Mouse (Mus musculus) hindbrain, embryonic 14.5 days (tissue): ENCODE measurements around the gene Fam47e. TPM values are rescaled to one million over a fixed set of nuclear protein-coding genes. Genes with fewer than 3 reads are reported as not detected.
A peak's percentile ranks its signal among the peaks of the same experiment; 100 is the strongest.

ENCODE experiments used
- ATAC-seq: fragments of 200-750 bp; cut with Nextera tagmentation; 2 replicates; pipeline ENCODE4 v1.8.0; 2017; ENCODE audit warnings: moderate number of reproducible peaks, mild to moderate bottlenecking, moderate TSS enrichment, moderate library complexity; ENCODE audit not compliant: low FRiP score
- DNase-seq: peaks from one replicate; pipeline ENCODE4 v3.0.0-alpha.2; 2015; ENCODE audit warnings: low spot score
- H3K27ac ChIP-seq: fragments of 300-500 bp; sonication (generic); 2 replicates; pipeline ENCODE4 v1.5.1; 2014; ENCODE audit warnings: mild to moderate bottlenecking, moderate library complexity
- H3K27me3 ChIP-seq: fragments of 300-500 bp; sonication (generic); 2 replicates; pipeline ENCODE4 v1.6.1; 2014; ENCODE audit warnings: mild to moderate bottlenecking, low read length, mixed read lengths; ENCODE audit not compliant: control insufficient read depth, insufficient read depth
- H3K36me3 ChIP-seq: fragments of 300-500 bp; sonication (generic); replicated peaks from 2 replicates; pipeline ENCODE4 v1.6.1; 2014; ENCODE audit not compliant: control insufficient read depth, insufficient read depth
- H3K4me1 ChIP-seq: fragments of 300-500 bp; sonication (generic); replicated peaks from 2 replicates; pipeline ENCODE4 v1.6.1; 2014; ENCODE audit warnings: antibody characterized with exemption, low read length, mixed read lengths; ENCODE audit not compliant: control insufficient read depth, insufficient read depth
- H3K4me2 ChIP-seq: fragments of 300-500 bp; sonication (generic); replicated peaks from 2 replicates; pipeline ENCODE4 v1.6.1; 2014; ENCODE audit warnings: mild to moderate bottlenecking, moderate library complexity
- H3K4me3 ChIP-seq: fragments of 300-500 bp; sonication (generic); replicated peaks from 2 replicates; pipeline ENCODE4 v1.5.1; 2014; ENCODE audit warnings: mild to moderate bottlenecking, low read length
- H3K9ac ChIP-seq: fragments of 300-500 bp; sonication (generic); 2 replicates; pipeline ENCODE4 v1.6.1; 2014
- H3K9me3 ChIP-seq: fragments of 300-500 bp; sonication (generic); 2 replicates; pipeline ENCODE4 v1.6.1; 2016; ENCODE audit warnings: low read length; ENCODE audit not compliant: control insufficient read depth
- WGBS: fragments of 180-500 bp; shearing (Covaris S2); extraction: QIAGEN DNeasy Blood & Tissue Kit; methylation state at CpG from one replicate; pipeline ENCODE4 v1.1.7; 2014; 5-methylcytosine and 5-hydroxymethylcytosine counted together
- polyA plus RNA-seq: library from polyadenylated mRNA; unstranded; fragments of >200 nt; fragmentation: Nextera tagmentation; extraction: Ambion mirVana; gene quantifications from 2 replicates; pipeline ENCODE4 v1.2.1, GENCODE M21; 2014

The Fam47e gene
- polyA plus RNA-seq, 1 experiment from 2014 or later: 1.3 TPM

DNA sequence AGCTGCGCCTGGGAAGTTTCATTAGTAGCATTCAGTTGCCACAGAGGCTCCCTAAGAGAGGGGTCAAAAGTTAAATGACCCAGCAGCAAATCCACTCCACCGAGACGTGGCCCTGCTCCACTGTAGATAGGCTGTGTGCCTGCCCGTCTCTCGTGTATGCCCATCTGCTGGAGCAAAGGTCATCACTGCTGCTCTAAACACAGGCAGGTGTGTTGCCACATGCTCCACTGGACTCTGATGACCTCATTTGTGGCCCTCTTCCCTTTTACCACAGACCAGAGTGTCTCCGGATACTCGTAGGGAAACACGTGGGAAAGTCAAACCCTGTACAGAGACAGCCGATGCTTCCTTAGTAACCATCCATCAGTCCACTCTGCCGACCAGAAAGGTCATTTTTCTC is 31.1 kb downstream of the Fam47e start:
- no peak overlapping the region for H3K4me2 ChIP-seq
- DNase-seq (no peak), ATAC-seq (no peak)
- no peak overlapping the region for H3K4me3 ChIP-seq
- no peaks in the 10 kb centered on the region for H3K36me3 ChIP-seq
- H3K27me3 ChIP-seq: no peaks in the 10 kb centered on the region
- no peak overlapping the region for H3K27ac ChIP-seq
- H3K9ac ChIP-seq: no peak overlapping the region
- 49% methylated on average over 10 of the region's 10 CpGs for WGBS
- no peaks in the 10 kb centered on the region for H3K4me1 ChIP-seq
- no peaks in the 10 kb centered on the region for H3K9me3 ChIP-seq

DNA sequence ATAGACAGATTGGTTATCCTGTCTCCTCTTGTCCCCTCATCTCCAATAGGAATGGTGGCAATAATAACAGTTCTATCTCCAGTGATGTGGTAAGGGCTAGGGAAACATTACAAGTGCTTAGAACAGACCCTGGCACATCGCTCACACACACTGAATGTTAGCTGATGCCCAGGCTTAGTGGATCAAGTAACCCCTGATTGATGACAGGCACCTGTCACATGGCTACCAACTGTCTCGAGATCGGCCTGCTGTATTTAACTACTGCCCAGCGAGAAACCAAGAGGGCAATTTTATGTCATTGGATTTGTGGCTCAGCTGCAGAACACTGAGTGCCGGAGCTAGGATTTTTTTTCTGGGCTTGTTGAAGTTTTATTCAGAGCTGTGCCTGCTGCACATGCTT is 40.2 kb downstream of the Fam47e start:
- DNase-seq (no peak), ATAC-seq (no peak)
- H3K27ac ChIP-seq: no peak overlapping the region

DNA sequence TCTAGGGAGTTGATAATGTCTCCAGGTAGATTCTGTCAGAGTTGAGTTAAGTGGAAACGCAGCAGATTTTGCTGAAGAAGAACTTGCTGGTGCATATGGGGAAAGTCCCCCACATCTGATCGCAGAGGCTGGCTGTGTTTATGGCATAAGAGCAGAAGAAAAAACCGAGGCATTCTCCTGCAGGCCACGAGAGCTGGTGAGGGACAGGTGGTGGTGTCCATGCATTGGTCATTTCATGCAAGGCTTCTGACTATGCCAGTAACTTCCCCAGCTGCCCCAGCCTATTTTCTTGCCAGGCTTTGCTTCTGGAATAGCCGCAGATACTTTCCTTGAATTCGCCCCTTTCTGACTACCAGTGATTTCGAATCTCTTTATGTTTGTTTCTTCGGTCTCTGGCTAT is 42.0 kb downstream of the Fam47e start:
- Histone ChIP-seq H3K36me3 (no peaks in the 10 kb centered on the region), H3K9ac (no peak overlapping the region), H3K4me2 (no peak overlapping the region), H3K4me1 (no peaks in the 10 kb centered on the region), H3K27ac (no peak overlapping the region), H3K9me3 (no peaks in the 10 kb centered on the region), H3K4me3 (no peak overlapping the region), H3K27me3 (no peaks in the 10 kb centered on the region)
- ATAC-seq: no peak
- DNase-seq: no peak
- WGBS: 89% methylated on average over 8 of the region's 8 CpGs

More for the DNA sequence above, 40.2 kb downstream of the Fam47e start:
- 85% methylated on average over 5 of the region's 5 CpGs for WGBS
- no peak overlapping the region for H3K4me3 ChIP-seq
- no peaks in the 10 kb centered on the region for H3K4me1 ChIP-seq
- H3K9me3 ChIP-seq: no peaks in the 10 kb centered on the region
- no peak overlapping the region for H3K9ac ChIP-seq
- no peaks in the 10 kb centered on the region for H3K27me3 ChIP-seq
- no peaks in the 10 kb centered on the region for H3K36me3 ChIP-seq
- no peak overlapping the region for H3K4me2 ChIP-seq

DNA sequence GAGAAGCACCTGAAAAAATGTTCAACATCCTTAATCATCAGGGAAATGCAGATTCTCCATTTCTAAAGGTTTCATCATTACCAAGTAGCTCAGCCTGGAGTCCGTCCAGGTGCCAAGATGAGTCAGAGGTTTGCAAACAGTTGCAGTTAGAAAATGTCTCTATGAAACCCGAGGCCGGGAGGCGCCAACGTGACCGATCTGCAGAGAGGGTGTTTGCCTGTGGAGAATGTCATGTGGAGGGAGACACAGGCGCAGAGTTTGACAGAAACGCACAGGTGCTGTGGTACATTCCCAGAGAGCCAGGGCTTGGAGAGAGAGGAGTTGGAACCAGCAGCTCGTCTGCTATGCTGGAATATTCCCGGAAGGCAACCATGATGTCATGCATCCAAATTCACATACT is 44.2 kb downstream of the Fam47e start:
- ATAC-seq (no peak), DNase-seq (no peak)
- no peak overlapping the region for H3K4me3 ChIP-seq
- no peaks in the 10 kb centered on the region for H3K36me3 ChIP-seq
- H3K4me2 ChIP-seq: no peak overlapping the region
- H3K4me1 ChIP-seq: peaks cover 7% of the 10 kb centered on the region; the same call in 1 of the 2 replicates
- no peak overlapping the region for H3K27ac ChIP-seq
- no peaks in the 10 kb centered on the region for H3K9me3 ChIP-seq
- H3K9ac ChIP-seq: no peak overlapping the region
- 85% methylated on average over 10 of the region's 10 CpGs for WGBS
- no peaks in the 10 kb centered on the region for H3K27me3 ChIP-seq

DNA sequence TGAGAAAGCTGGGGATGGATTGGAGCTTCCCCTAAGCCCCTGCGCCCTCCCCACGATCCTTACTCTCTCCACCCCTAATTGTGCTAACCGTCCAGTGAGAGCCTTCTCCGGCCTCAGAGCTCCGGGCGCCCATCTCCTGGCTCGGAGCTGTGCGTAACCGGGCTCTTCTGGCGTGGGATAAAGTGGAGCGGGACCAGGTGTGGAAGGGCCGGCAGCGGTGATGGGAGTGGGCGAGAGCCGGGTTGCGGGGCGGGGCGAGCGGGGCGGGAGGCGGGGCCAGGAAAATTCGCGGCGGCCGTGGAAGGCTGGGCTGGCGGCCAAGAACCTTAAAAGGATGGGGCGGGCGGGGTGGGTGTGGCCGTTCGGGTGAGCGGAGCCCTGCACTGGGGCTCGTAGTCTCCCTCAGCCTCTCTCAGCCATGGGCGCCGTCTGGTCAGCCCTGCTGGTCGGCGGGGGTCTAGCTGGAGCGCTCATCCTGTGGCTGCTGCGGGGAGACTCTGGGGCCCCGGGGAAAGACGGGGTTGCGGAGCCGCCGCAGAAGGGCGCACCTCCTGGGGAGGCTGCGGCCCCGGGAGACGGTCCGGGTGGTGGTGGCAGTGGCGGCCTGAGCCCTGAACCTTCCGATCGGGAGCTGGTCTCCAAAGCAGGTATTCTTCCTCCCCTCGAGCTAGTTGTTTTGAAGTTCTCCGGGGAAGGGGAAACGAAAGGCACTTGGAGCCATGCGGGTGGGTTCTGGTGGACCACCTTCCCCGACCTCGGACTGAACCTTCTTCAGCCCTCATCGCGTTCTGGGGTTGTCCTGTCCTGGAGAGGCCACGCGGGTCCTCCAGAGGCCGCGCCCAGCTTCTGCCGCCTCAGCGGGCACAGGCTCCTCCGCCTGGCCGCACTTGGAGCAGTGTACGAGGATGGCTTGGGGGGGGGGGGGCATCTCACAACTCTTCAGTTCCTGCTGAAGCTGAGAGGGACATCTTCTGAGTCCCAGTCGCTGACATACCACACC is 48.1 kb downstream of the Fam47e start, which contains the start of gene Stbd1:
Gene Stbd1, plus strand, starts transcription at position 351 of the 1,000 bp plus-strand sequence.
- Histone ChIP-seq H3K4me2 (peak within 1 kb of the TSS; percentile 99), H3K4me3 (peak within 1 kb of the TSS; percentile 73), H3K27ac (no peak within 1 kb of the TSS), H3K9me3 (no peaks in the 10 kb centered on the region), H3K4me1 (peaks cover 7% of the 10 kb centered on the region; the same call in 1 of the 2 replicates), H3K27me3 (no peaks in the 10 kb centered on the region), H3K9ac (peak within 1 kb of the TSS; percentile 70), H3K36me3 (no peaks in the 10 kb centered on the region)
- DNase-seq: peak; percentile 50
- WGBS: under 1% methylated on average over 69 of the region's 69 CpGs
- ATAC-seq: peak; percentile 88

DNA sequence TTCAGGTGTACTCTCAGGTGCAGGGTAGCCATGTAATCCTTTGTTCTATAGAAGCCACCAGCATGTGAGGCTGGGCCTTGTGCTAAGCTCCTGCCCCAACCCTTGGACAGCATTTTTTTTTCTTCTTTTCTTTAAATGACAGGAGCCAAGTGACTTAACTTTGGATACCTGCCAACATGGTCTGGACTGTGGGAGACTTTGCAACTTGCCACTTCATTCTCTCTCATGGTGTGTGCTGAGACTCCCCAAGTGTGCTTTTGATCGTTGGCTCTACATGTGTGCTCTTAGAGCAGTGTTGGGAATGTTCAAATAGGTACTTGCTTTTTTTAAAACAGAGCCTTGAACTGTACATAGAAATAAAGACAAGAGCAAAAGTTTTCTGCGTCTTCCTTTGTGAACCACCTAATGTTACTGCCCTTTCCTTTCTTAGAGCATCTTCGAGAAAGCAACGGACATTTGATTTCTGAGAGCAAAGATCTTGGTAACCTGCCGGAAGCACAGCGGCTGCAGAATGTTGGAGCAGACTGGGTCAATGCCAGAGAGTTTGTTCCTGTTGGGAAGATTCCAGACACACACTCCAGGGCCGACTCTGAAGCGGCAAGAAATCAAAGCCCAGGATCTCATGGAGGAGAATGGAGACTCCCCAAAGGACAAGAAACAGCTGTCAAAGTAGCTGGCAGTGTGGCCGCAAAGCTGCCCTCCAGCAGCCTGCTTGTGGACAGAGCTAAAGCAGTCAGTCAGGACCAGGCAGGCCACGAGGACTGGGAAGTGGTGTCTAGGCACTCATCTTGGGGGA is 49.8 kb downstream of the Fam47e start:
- H3K4me3 ChIP-seq: no peak overlapping the region
- H3K9ac ChIP-seq: no peak overlapping the region
- ATAC-seq (no peak), DNase-seq (no peak)
- WGBS: 64% methylated on average over 10 of the region's 10 CpGs
- H3K27me3 ChIP-seq: no peaks in the 10 kb centered on the region
- H3K27ac ChIP-seq: no peak overlapping the region
- H3K9me3 ChIP-seq: no peaks in the 10 kb centered on the region
- H3K36me3 ChIP-seq: no peaks in the 10 kb centered on the region
- no peak overlapping the region; the same call in 1 of the 2 replicates for H3K4me2 ChIP-seq
- peaks cover 7% of the 10 kb centered on the region; the same call in 1 of the 2 replicates for H3K4me1 ChIP-seq

DNA sequence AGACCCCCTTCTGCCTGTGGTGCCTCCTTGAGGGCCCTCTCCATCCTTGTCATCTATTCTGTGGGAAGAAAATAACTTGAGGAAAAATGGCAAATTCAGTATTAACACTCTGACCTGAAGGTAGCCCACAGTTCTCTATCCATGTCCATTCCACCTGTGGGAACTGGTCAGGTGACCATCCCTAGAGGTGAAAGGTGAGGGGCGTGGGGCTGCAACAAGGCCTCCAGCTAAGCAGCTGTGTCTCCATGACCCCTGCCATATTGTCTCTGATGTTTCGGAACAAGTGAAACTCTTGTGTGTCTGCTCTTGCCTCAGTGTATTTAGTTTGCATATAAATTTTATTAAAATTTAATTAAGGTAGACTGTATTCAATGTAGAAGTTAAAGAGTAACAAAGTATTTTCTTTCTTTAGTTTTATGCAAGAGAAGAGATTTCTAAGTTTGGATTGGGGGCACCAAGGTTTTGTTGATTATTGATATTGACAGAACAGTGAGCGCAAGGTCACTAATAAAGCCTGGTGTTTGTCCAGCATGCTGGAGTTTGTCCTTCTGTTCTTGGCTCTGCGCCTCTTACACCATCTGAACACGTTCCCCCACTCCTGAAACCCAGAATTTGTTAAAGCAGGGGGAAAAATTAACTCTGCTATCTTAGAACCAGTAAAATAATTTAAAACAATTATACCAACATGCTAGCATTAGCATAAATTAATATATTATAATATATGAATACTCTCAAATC is 52.8 kb downstream of the Fam47e start:
- Histone ChIP-seq H3K36me3 (no peaks in the 10 kb centered on the region), H3K27me3 (no peaks in the 10 kb centered on the region), H3K4me2 (no peak overlapping the region), H3K4me1 (peaks cover 7% of the 10 kb centered on the region; the same call in 1 of the 2 replicates), H3K9ac (no peak overlapping the region), H3K9me3 (no peaks in the 10 kb centered on the region), H3K4me3 (no peak overlapping the region), H3K27ac (no peak overlapping the region)
- WGBS: 93% methylated on average over 5 of the region's 5 CpGs
- no peak for DNase-seq
- ATAC-seq: no peak

DNA sequence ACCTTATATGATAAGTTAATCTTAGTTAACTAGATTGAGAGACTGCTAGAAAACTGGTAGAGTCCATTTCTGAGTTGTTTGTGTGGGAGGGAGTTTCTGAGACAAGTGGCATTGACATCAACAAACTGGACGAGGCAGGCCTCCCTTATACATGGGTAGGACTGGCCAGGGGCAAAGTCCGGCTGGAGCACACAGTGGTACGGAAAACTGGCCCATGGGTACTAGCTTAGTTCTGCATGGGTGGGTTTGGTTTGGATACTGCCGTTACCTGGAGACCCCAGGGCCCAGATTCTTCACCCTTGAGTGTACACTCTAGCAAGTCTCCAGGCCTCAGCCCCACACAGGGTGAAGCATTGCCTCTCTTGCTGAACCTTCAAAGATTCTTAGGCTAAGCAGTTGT is 57.9 kb downstream of the Fam47e start:
- ATAC-seq (no peak), DNase-seq (no peak)
- no peak overlapping the region for H3K4me2 ChIP-seq
- WGBS: 94% methylated on average over 4 of the region's 4 CpGs
- H3K9ac ChIP-seq: no peak overlapping the region
- H3K27ac ChIP-seq: no peak overlapping the region
- no peaks in the 10 kb centered on the region for H3K27me3 ChIP-seq
- H3K4me3 ChIP-seq: no peak overlapping the region
- no peaks in the 10 kb centered on the region for H3K4me1 ChIP-seq
- no peaks in the 10 kb centered on the region for H3K9me3 ChIP-seq
- no peaks in the 10 kb centered on the region for H3K36me3 ChIP-seq
